Mouse (Mus musculus) embryonic fibroblast, embryonic 13.5 days (primary cell): Measurements from ENCODE around the gene Cuta.

Experiments used
- CTCF ChIP-seq: IDR thresholded peaks from 2 replicates; pipeline ENCODE4 v1.5.1; 2011; ENCODE audit warnings: mild to moderate bottlenecking, control low read depth, low read length, moderate library complexity, borderline replicate concordance; ENCODE audit not compliant: insufficient read depth
- POLR2A ChIP-seq: IDR thresholded peaks from 2 replicates; pipeline ENCODE4 v1.6.1; 2011; ENCODE audit warnings: low read depth, mild to moderate bottlenecking, control low read depth, low read length, moderate library complexity

GRCm38 (mm10) chr17:26950560-26951288 lies 11.4 kb upstream of the Cuta start:
- TF ChIP-seq CTCF (no peak), POLR2A (no peak)
